Mouse (Mus musculus): ENCODE measurements around the gene Nrarp.

Gene Nrarp

GRCm38 (mm10) chr2:25174866-25175689, 5.5 kb upstream of the Nrarp start:
- no peak for DNase-seq

GRCm38 (mm10) chr2:25175690-25176078, 4.9 kb upstream of the Nrarp start:
- no peak for DNase-seq

GRCm38 (mm10) chr2:25176573-25176972, 4.0 kb upstream of the Nrarp start:
- DNase-seq, result no peak

GRCm38 (mm10) chr2:25177076-25177475, 3.5 kb upstream of the Nrarp start:
- no peak for DNase-seq

GRCm38 (mm10) chr2:25177685-25178084, 2.9 kb upstream of the Nrarp start:
- no peak for DNase-seq

- no peak for DNase-seq
Measured at GRCm38 (mm10) chr2:25178285-25178972, 2.1 kb upstream of the Nrarp start.

- no peak for DNase-seq
Measured at GRCm38 (mm10) chr2:25179566-25180217, 866 bp upstream of the Nrarp start.

GRCm38 (mm10) chr2:25180973-25181890, 674 bp downstream of the Nrarp start:
- DNase-seq, result peak; percentile 59 to 60

- no peak for DNase-seq
Measured at GRCm38 (mm10) chr2:25181891-25182397, 1.4 kb downstream of the Nrarp start.

GRCm38 (mm10) chr2:25182664-25183063, 2.1 kb downstream of the Nrarp start:
- DNase-seq, result no peak

- peak; percentile 42 to 47 for DNase-seq
Measured at GRCm38 (mm10) chr2:25183336-25183735, 2.8 kb downstream of the Nrarp start.

- DNase-seq, result no peak
Measured at GRCm38 (mm10) chr2:25184496-25184895, 3.9 kb downstream of the Nrarp start.

- peak; percentile 62 to 65 for DNase-seq
Measured at GRCm38 (mm10) chr2:25185625-25186574, 5.3 kb downstream of the Nrarp start.

GRCm38 (mm10) chr2:25186575-25186930, 6.0 kb downstream of the Nrarp start:
- DNase-seq, result no peak

GRCm38 (mm10) chr2:25187841-25188240, 7.3 kb downstream of the Nrarp start:
- no peak for DNase-seq

GRCm38 (mm10) chr2:25193330-25193770, 12.8 kb downstream of the Nrarp start:
- peak; percentile 82 to 84 for DNase-seq

- DNase-seq, result peak in 1 of 2 experiments; percentile 13
Measured at GRCm38 (mm10) chr2:25194006-25194405, 13.4 kb downstream of the Nrarp start.

GRCm38 (mm10) chr2:25194486-25195171, 14.1 kb downstream of the Nrarp start:
- DNase-seq, result peak; percentile 43 to 50

- peak; percentile 92 to 94 for DNase-seq
Measured at GRCm38 (mm10) chr2:25195211-25196156, 14.9 kb downstream of the Nrarp start.
